ENCODE assay signal across 13 mouse cellular contexts in the genomic region with DNA sequence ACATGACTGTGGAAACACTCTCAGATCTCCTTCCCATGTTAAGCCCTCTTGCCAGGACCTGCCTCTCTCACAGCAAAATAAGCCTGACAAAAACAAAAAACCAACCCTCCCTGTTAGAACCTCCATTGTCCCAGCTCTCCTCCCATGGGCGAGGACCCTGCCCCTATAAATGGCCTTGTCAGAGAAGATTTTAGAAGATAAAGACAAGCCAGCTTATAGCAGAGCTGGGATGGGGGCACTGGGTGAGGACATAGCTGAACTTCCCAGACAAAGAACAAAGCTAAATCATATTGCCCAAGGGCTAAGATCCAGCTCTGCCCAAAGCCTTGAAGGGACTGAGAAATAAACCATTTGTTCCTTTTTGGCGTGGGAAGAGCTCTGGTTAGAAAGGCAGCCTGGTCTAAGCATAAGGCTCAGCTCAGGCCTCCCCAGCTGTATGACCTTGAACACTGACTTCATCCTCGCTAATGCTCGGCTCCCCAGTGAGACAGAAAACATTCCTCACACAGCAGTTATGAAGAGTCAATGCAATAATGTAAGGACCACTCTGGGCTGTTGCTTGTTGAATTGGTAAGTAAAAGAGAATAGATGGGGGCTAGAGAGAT.
DNase-seq lines count a peak whose midpoint lies in the region; ATAC-seq lines count a peak whose summit lies in the region.
"Had no signal": no experiment of that assay in that cellular context is flagged by ENCODE, and none has a peak within 500 bp of the region (broad histone marks: within the 10 kb centered on the region; RNA-seq: fewer than 3 reads in every experiment).

No protein-coding gene starts in this region.

- no peak for DNase-seq in heart, adult 18-20 months
- DNase-seq in limb, embryonic 10.5 days (ENCODE audit: low spot score) = no peak
- DNase-seq in lung, postnatal 14 days = peak; percentile 16
- no peak for DNase-seq in cerebellum, postnatal 36 days
- DNase-seq: adrenal gland, postnatal 10 days; cerebellum, adult 9-10 months had no signal

- no peaks in the 10 kb centered on the region for H3K36me3 ChIP-seq in heart, embryonic 15.5 days
- H3K36me3 ChIP-seq in limb, embryonic 13.5 days = no peaks in the 10 kb centered on the region
- no peaks in the 10 kb centered on the region for H3K36me3 ChIP-seq in limb, embryonic 10.5 days
- no peaks in the 10 kb centered on the region for H3K36me3 ChIP-seq in embryonic facial prominence, embryonic 13.5 days
- no peaks in the 10 kb centered on the region for H3K36me3 ChIP-seq in midbrain, embryonic 13.5 days
- H3K36me3 ChIP-seq: hindbrain, embryonic 12.5 days; liver, embryonic 15.5 days had no signal

- no peak for ATAC-seq in heart, embryonic 15.5 days (replicated peaks; ENCODE audit: insufficient number of reproducible peaks, insufficient read depth, low FRiP score, low read depth)
- ATAC-seq in limb, embryonic 13.5 days (ENCODE audit: low FRiP score, low read depth) = no peak
- ATAC-seq in embryonic facial prominence, embryonic 13.5 days (ENCODE audit: insufficient number of reproducible peaks, insufficient read depth, low FRiP score, low TSS enrichment, low read depth) = no peak
- no peak for ATAC-seq in midbrain, embryonic 13.5 days
- ATAC-seq: Patski had no signal

- H3K4me2 ChIP-seq in heart, embryonic 15.5 days = no peak overlapping the region
- no peak overlapping the region for H3K4me2 ChIP-seq in limb, embryonic 13.5 days (replicated peaks)
- no peak overlapping the region for H3K4me2 ChIP-seq in embryonic facial prominence, embryonic 13.5 days
- no peak overlapping the region for H3K4me2 ChIP-seq in midbrain, embryonic 13.5 days (replicated peaks)
- H3K4me2 ChIP-seq: hindbrain, embryonic 12.5 days; liver, embryonic 15.5 days had no signal

- no peaks in the 10 kb centered on the region for H3K27me3 ChIP-seq in heart, embryonic 15.5 days
- no peaks in the 10 kb centered on the region for H3K27me3 ChIP-seq in limb, embryonic 13.5 days
- no peaks in the 10 kb centered on the region for H3K27me3 ChIP-seq in limb, embryonic 10.5 days (ENCODE audit: low read depth, poor library complexity, severe bottlenecking)
- H3K27me3 ChIP-seq in embryonic facial prominence, embryonic 13.5 days = no peaks in the 10 kb centered on the region
- H3K27me3 ChIP-seq in midbrain, embryonic 13.5 days = no peaks in the 10 kb centered on the region
- H3K27me3 ChIP-seq: hindbrain, embryonic 12.5 days; liver, embryonic 15.5 days; Patski had no signal

- H3K27ac ChIP-seq in heart, embryonic 15.5 days = peak overlapping the region; percentile 6; the same call in 1 of the 2 replicates
- 0 out of 2 replicates have a peak overlapping the region, but pooled peaks have one; percentile 0 for H3K27ac ChIP-seq in limb, embryonic 13.5 days
- H3K27ac ChIP-seq in limb, embryonic 10.5 days = no peak overlapping the region
- H3K27ac ChIP-seq in embryonic facial prominence, embryonic 13.5 days = 0 out of 2 replicates have a peak overlapping the region, but pooled peaks have one; percentile 28
- no peak overlapping the region for H3K27ac ChIP-seq in midbrain, embryonic 13.5 days
- H3K27ac ChIP-seq: hindbrain, embryonic 12.5 days; liver, embryonic 15.5 days had no signal

- H3K4me1 ChIP-seq in heart, embryonic 15.5 days (replicated peaks) = peaks cover 12% of the 10 kb centered on the region
- H3K4me1 ChIP-seq in limb, embryonic 13.5 days = peaks cover 23% of the 10 kb centered on the region
- H3K4me1 ChIP-seq in limb, embryonic 10.5 days = peaks cover 6% of the 10 kb centered on the region
- peaks cover 41% of the 10 kb centered on the region for H3K4me1 ChIP-seq in embryonic facial prominence, embryonic 13.5 days
- H3K4me1 ChIP-seq in midbrain, embryonic 13.5 days (replicated peaks) = no peaks in the 10 kb centered on the region
- H3K4me1 ChIP-seq: hindbrain, embryonic 12.5 days; liver, embryonic 15.5 days had no signal

- H3K4me3 ChIP-seq in heart, embryonic 15.5 days = no peak overlapping the region
- H3K4me3 ChIP-seq in limb, embryonic 13.5 days = no peak overlapping the region
- H3K4me3 ChIP-seq in limb, embryonic 10.5 days = no peak overlapping the region
- no peak overlapping the region for H3K4me3 ChIP-seq in embryonic facial prominence, embryonic 13.5 days
- no peak overlapping the region for H3K4me3 ChIP-seq in midbrain, embryonic 13.5 days (replicated peaks)
- H3K4me3 ChIP-seq: hindbrain, embryonic 12.5 days; liver, embryonic 15.5 days had no signal

- no peaks in the 10 kb centered on the region for H3K9me3 ChIP-seq in heart, embryonic 15.5 days (replicated peaks)
- no peaks in the 10 kb centered on the region for H3K9me3 ChIP-seq in limb, embryonic 13.5 days
- no peaks in the 10 kb centered on the region for H3K9me3 ChIP-seq in limb, embryonic 10.5 days (replicated peaks)
- no peaks in the 10 kb centered on the region for H3K9me3 ChIP-seq in embryonic facial prominence, embryonic 13.5 days
- H3K9me3 ChIP-seq in midbrain, embryonic 13.5 days = no peaks in the 10 kb centered on the region
- H3K9me3 ChIP-seq: hindbrain, embryonic 12.5 days; liver, embryonic 15.5 days had no signal

- 41% methylated on average over 4 of the region's 4 CpGs for WGBS in heart, embryonic 15.5 days
- 63% methylated on average over 4 of the region's 4 CpGs for WGBS in limb, embryonic 13.5 days
- 76% methylated on average over 4 of the region's 4 CpGs for WGBS in limb, embryonic 10.5 days
- 60% methylated on average over 4 of the region's 4 CpGs for whole genome bisulfite sequencing in embryonic facial prominence, embryonic 13.5 days
- 52% methylated on average over 4 of the region's 4 CpGs for WGBS in midbrain, embryonic 13.5 days

- H3K9ac ChIP-seq in heart, embryonic 15.5 days = no peak overlapping the region
- H3K9ac ChIP-seq in limb, embryonic 13.5 days = no peak overlapping the region
- H3K9ac ChIP-seq in embryonic facial prominence, embryonic 13.5 days = no peak overlapping the region
- H3K9ac ChIP-seq in midbrain, embryonic 13.5 days (replicated peaks) = no peak overlapping the region
- H3K9ac ChIP-seq: hindbrain, embryonic 12.5 days; liver, embryonic 15.5 days had no signal

Comparison
In these comparisons a context has a peak if more than half of its experiments do, and no peak if none do; other contexts are left out.
1. H3K27ac ChIP-seq: peak in heart, embryonic 15.5 days (single experiment), limb, embryonic 13.5 days (single experiment) and embryonic facial prominence, embryonic 13.5 days (single experiment); none in limb, embryonic 10.5 days (single experiment) and midbrain, embryonic 13.5 days (single experiment).